Mouse (Mus musculus) neural tube, embryonic 11.5 days (tissue): ENCODE data around the gene Ino80b. TPM values are rescaled to one million over a fixed set of nuclear protein-coding genes. Genes with fewer than 3 reads are reported as not detected.

ENCODE experiments used
- ATAC-seq: fragments of 200-750 bp; cut with Nextera tagmentation; 2 replicates; pipeline ENCODE4 v1.8.0; 2017; ENCODE audit warnings: moderate number of reproducible peaks, mild to moderate bottlenecking, moderate TSS enrichment, moderate library complexity; ENCODE audit not compliant: insufficient read depth, low FRiP score, low TSS enrichment
- DNase-seq: peaks from one replicate; pipeline ENCODE4 v3.0.0-alpha.2; 2015; ENCODE audit warnings: low spot score
- H3K27ac ChIP-seq: fragments of 300-500 bp; sonication (generic); 2 replicates; pipeline ENCODE4 v1.5.1; 2014; ENCODE audit warnings: low read depth, mild to moderate bottlenecking, low read length
- H3K27me3 ChIP-seq: fragments of 300-500 bp; sonication (generic); 2 replicates; pipeline ENCODE4 v1.6.1; 2014; ENCODE audit warnings: mild to moderate bottlenecking, low read length, mixed read lengths; ENCODE audit not compliant: control insufficient read depth, insufficient read depth
- H3K36me3 ChIP-seq: fragments of 300-500 bp; sonication (generic); 2 replicates; pipeline ENCODE4 v1.6.1; 2014; ENCODE audit warnings: mild to moderate bottlenecking, low read length, moderate library complexity, mixed read lengths; ENCODE audit not compliant: control insufficient read depth, insufficient read depth
- H3K4me1 ChIP-seq: fragments of 300-500 bp; sonication (generic); 2 replicates; pipeline ENCODE4 v1.6.1; 2014; ENCODE audit warnings: low read length, mixed read lengths; ENCODE audit not compliant: control insufficient read depth, insufficient read depth
- H3K4me2 ChIP-seq: fragments of 300-500 bp; sonication (generic); 2 replicates; pipeline ENCODE4 v1.6.1; 2014; ENCODE audit warnings: low read depth, mild to moderate bottlenecking, moderate library complexity
- H3K4me3 ChIP-seq: fragments of 300-500 bp; sonication (generic); 2 replicates; pipeline ENCODE4 v1.5.1; 2014; ENCODE audit warnings: low read depth, low read length
- H3K9ac ChIP-seq: fragments of 300-500 bp; sonication (generic); 2 replicates; pipeline ENCODE4 v1.6.1; 2014; ENCODE audit warnings: mild to moderate bottlenecking, low read length
- H3K9me3 ChIP-seq: fragments of 300-500 bp; sonication (generic); 2 replicates; pipeline ENCODE4 v1.6.1; 2016; ENCODE audit warnings: low read length; ENCODE audit not compliant: control insufficient read depth
- WGBS: fragments of 180-500 bp; shearing (Covaris S2); extraction: QIAGEN DNeasy Blood & Tissue Kit; methylation state at CpG from one replicate; pipeline ENCODE4 v1.1.7; 2014; 5-methylcytosine and 5-hydroxymethylcytosine counted together
- polyA plus RNA-seq: library from polyadenylated mRNA; unstranded; fragments of >200 nt; fragmentation: Nextera tagmentation; extraction: Ambion mirVana; gene quantifications from 2 replicates; pipeline ENCODE4 v1.2.1, GENCODE M21; 2014

Ino80b gene
- polyA plus RNA-seq, 1 experiment from 2014 or later, result 23.4 TPM

- Histone ChIP-seq H3K27ac (no peak overlapping the region), H3K9ac (no peak overlapping the region), H3K36me3 (peaks cover 10% of the 10 kb centered on the region), H3K4me2 (no peak overlapping the region), H3K9me3 (no peaks in the 10 kb centered on the region), H3K4me3 (no peak overlapping the region), H3K27me3 (no peaks in the 10 kb centered on the region), H3K4me1 (peaks cover 3% of the 10 kb centered on the region; the same call in 1 of the 2 replicates)
- no peak for ATAC-seq
- DNase-seq, result no peak
- WGBS, result 63% methylated on average over 7 of the region's 7 CpGs
These were observed 22.0 kb upstream of the Ino80b start for GRCm38 (mm10) chr6:83147280-83147679.

GRCm38 (mm10) chr6:83145805-83146204 is 20.6 kb upstream of the Ino80b start:
- Histone ChIP-seq H3K4me3 (no peak overlapping the region), H3K9me3 (no peaks in the 10 kb centered on the region), H3K27me3 (no peaks in the 10 kb centered on the region), H3K4me2 (no peak overlapping the region), H3K4me1 (peaks cover 10% of the 10 kb centered on the region; the same call in 1 of the 2 replicates), H3K9ac (no peak overlapping the region), H3K36me3 (peaks cover 8% of the 10 kb centered on the region), H3K27ac (no peak overlapping the region)
- ATAC-seq (no peak), DNase-seq (no peak)
- 73% methylated on average over 9 of the region's 9 CpGs for WGBS

DNA sequence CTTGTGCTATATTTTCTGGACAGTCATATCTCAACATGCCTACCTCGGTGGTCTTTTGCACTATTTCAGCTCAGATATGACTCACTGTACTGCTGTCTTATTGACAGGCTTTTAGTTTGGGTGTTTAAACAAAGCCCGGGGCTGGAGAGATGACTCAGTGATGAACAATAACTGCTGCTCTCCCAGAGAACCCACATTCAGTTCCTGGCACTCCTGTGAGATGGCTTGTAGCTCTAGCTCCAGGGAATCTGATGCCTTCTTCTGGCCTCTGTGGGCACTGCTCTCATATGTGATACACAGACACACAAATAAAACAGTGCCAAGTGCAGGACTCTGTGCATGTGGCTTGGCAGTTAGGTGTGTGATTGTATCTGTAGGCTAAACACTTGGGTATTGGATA is 20.0 kb upstream of the Ino80b start:
- no peak overlapping the region for H3K9ac ChIP-seq
- no peak overlapping the region for H3K4me3 ChIP-seq
- no peak for DNase-seq

GRCm38 (mm10) chr6:83142886-83143285 is 17.7 kb upstream of the Ino80b start:
- no peak overlapping the region for H3K9ac ChIP-seq
- peak overlapping the region; percentile 44; the same call in 1 of the 2 replicates for H3K4me2 ChIP-seq
- H3K27ac ChIP-seq, result no peak overlapping the region
- WGBS, result 45% methylated on average over 11 of the region's 11 CpGs
- H3K4me3 ChIP-seq, result no peak overlapping the region
- H3K27me3 ChIP-seq, result no peaks in the 10 kb centered on the region
- peak; percentile 45; the same call in 1 of the 2 replicates for ATAC-seq
- no peak for DNase-seq
- no peaks in the 10 kb centered on the region for H3K9me3 ChIP-seq
- H3K36me3 ChIP-seq, result peaks cover 5% of the 10 kb centered on the region; the same call in 1 of the 2 replicates
- H3K4me1 ChIP-seq, result peaks cover 23% of the 10 kb centered on the region

More for the DNA sequence above, 20.0 kb upstream of the Ino80b start:
- Histone ChIP-seq H3K27me3 (no peaks in the 10 kb centered on the region), H3K9me3 (no peaks in the 10 kb centered on the region), H3K4me1 (peaks cover 10% of the 10 kb centered on the region; the same call in 1 of the 2 replicates), H3K27ac (no peak overlapping the region), H3K36me3 (peaks cover 8% of the 10 kb centered on the region), H3K4me2 (no peak overlapping the region)
- no peak for ATAC-seq
- WGBS, result 85% methylated on average over 2 of the region's 2 CpGs

DNA sequence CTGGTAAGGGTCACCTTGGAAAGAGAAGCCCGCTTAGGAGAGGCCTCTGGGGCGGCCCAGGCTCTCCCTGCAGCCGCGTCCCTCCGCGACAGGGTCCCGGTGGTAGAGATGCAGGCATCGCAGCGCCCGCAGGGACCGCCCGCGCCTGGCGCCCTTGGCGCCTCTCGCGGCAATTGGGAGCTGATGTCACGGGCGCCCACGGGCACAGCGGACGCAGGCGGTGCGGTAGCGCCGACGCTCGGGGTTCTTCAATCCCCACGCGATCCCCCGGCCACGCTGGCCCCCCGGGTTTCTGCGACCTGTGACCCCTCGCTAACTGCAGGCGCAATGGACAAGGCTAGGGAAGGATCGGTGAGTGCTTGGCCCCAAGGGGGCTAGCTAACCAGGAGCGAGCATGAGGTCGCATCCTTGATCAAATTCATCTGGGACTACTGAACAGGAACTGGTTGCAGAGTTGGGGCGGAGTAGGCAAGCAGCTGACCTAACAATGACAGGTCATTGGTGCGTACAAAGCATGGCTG is 17.0 kb upstream of the Ino80b start:
- H3K4me1 ChIP-seq, result peaks cover 26% of the 10 kb centered on the region
- peak overlapping the region; percentile 44 for H3K4me2 ChIP-seq
- no peaks in the 10 kb centered on the region for H3K9me3 ChIP-seq
- no peak overlapping the region for H3K27ac ChIP-seq
- peak overlapping the region; percentile 2; the same call in 1 of the 2 replicates for H3K4me3 ChIP-seq
- ATAC-seq (no peak), DNase-seq (peak; percentile 25)
- WGBS, result 3% methylated on average over 41 of the region's 41 CpGs
- no peaks in the 10 kb centered on the region for H3K27me3 ChIP-seq
- peaks cover under 1% of the 10 kb centered on the region; the same call in 1 of the 2 replicates for H3K36me3 ChIP-seq
- H3K9ac ChIP-seq, result peak overlapping the region; percentile 31

- Histone ChIP-seq H3K27ac (no peak overlapping the region), H3K9me3 (no peaks in the 10 kb centered on the region), H3K4me3 (no peak overlapping the region), H3K4me2 (peak overlapping the region; percentile 44), H3K27me3 (no peaks in the 10 kb centered on the region), H3K9ac (peak overlapping the region; percentile 31), H3K36me3 (no peaks in the 10 kb centered on the region), H3K4me1 (peaks cover 26% of the 10 kb centered on the region)
- no peak for DNase-seq
- ATAC-seq, result no peak
- WGBS, result 33% methylated on average over 4 of the region's 4 CpGs
These were observed 16.4 kb upstream of the Ino80b start for GRCm38 (mm10) chr6:83141636-83142035.

DNA sequence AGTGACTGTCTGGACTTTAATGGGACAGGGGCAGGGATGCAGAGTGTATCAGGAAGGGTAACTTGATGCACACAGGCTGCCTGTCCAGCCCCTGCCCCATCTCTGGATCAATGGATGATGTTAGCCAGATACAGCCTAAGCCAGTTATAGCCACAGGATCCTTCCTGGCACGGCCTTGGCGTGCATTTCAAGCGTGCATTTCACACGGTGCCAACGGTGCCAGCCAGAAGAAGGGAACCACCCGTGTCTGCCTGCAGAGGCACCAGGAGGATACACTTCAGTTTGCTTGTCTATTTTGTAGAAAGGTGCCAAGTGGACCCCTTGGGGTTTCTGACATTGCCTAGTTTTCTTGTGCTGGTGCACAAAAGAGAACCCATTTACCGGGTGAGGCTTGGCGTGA is 14.8 kb upstream of the Ino80b start:
- no peaks in the 10 kb centered on the region for H3K36me3 ChIP-seq
- H3K27ac ChIP-seq, result no peak overlapping the region
- H3K4me2 ChIP-seq, result no peak overlapping the region
- no peak for DNase-seq
- H3K27me3 ChIP-seq, result no peaks in the 10 kb centered on the region
- no peak for ATAC-seq
- 93% methylated on average over 8 of the region's 8 CpGs for WGBS
- no peaks in the 10 kb centered on the region for H3K9me3 ChIP-seq
- H3K9ac ChIP-seq, result no peak overlapping the region
- no peak overlapping the region for H3K4me3 ChIP-seq
- peaks cover 31% of the 10 kb centered on the region for H3K4me1 ChIP-seq

- H3K36me3 ChIP-seq, result no peaks in the 10 kb centered on the region
- peak overlapping the region; percentile 98 for H3K9ac ChIP-seq
- H3K4me3 ChIP-seq, result peak overlapping the region; percentile 58
- no peaks in the 10 kb centered on the region for H3K9me3 ChIP-seq
- H3K27ac ChIP-seq, result peak overlapping the region; percentile 99
- H3K27me3 ChIP-seq, result no peaks in the 10 kb centered on the region
- DNase-seq, result peak; percentile 74
- H3K4me2 ChIP-seq, result peak overlapping the region; percentile 91
- H3K4me1 ChIP-seq, result peaks cover 31% of the 10 kb centered on the region
- ATAC-seq, result peak; percentile 35
- WGBS, result under 1% methylated on average over 11 of the region's 11 CpGs
These were observed 12.8 kb upstream of the Ino80b start for GRCm38 (mm10) chr6:83138056-83138455.

DNA sequence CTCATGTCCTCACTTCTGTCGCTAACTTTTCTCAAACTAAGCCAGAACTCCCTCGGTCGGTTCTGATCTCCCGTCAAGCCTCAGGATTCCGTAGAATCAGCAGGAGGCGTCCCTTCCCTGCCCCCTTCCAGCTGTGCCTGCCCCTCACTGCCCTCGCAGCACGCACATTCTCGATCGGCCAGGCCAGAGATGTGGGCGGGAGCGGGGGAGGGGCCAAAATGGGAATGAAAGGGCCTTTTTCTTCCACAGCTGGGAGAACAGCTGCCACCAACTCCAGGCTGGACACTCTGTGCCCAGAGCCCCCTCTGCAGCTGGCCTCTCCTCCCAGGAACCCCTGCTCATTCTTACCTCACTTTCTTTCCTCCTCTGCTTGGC is 12.3 kb upstream of the Ino80b start:
- Histone ChIP-seq H3K9me3 (no peaks in the 10 kb centered on the region), H3K4me2 (peak overlapping the region; percentile 91), H3K9ac (peak overlapping the region; percentile 98), H3K36me3 (no peaks in the 10 kb centered on the region), H3K4me3 (peak overlapping the region; percentile 58), H3K4me1 (peaks cover 30% of the 10 kb centered on the region), H3K27ac (peak overlapping the region; percentile 99), H3K27me3 (no peaks in the 10 kb centered on the region)
- ATAC-seq (peak; percentile 76), DNase-seq (peak; percentile 90)
- 0% methylated on average over 12 of the region's 12 CpGs for WGBS
